Mouse (Mus musculus) intestine, embryonic 15.5 days (tissue): Measurements from ENCODE around the gene BC048562. TPM values are rescaled to one million over a fixed set of nuclear protein-coding genes. Genes with fewer than 3 reads are reported as not detected.
A peak's percentile ranks its signal among the peaks of the same experiment; 100 is the strongest.

Experiments used
- ATAC-seq: fragments of 200-750 bp; cut with Nextera tagmentation; 2 replicates; pipeline ENCODE4 v1.8.0; 2017; ENCODE audit warnings: moderate TSS enrichment, moderate library complexity
- H3K27ac ChIP-seq: fragments of 300-500 bp; sonication (generic); 2 replicates; pipeline ENCODE4 v1.5.1; 2015; ENCODE audit warnings: mild to moderate bottlenecking, inconsistent platforms
- H3K27me3 ChIP-seq: fragments of 300-500 bp; sonication (generic); replicated peaks from 2 replicates; pipeline ENCODE4 v1.6.1; 2015; ENCODE audit warnings: inconsistent platforms
- H3K36me3 ChIP-seq: fragments of 300-500 bp; sonication (generic); 2 replicates; pipeline ENCODE4 v1.6.1; 2015; ENCODE audit warnings: inconsistent platforms
- H3K4me1 ChIP-seq: fragments of 300-500 bp; sonication (generic); replicated peaks from 2 replicates; pipeline ENCODE4 v1.6.1; 2015; ENCODE audit warnings: inconsistent platforms
- H3K4me2 ChIP-seq: fragments of 300-500 bp; sonication (generic); replicated peaks from 2 replicates; pipeline ENCODE4 v1.6.1; 2015; ENCODE audit warnings: mild to moderate bottlenecking, inconsistent platforms
- H3K4me3 ChIP-seq: fragments of 300-500 bp; sonication (generic); replicated peaks from 2 replicates; pipeline ENCODE4 v1.5.1; 2015; ENCODE audit warnings: inconsistent platforms
- H3K9ac ChIP-seq: fragments of 300-500 bp; sonication (generic); 2 replicates; pipeline ENCODE4 v1.6.1; 2015; ENCODE audit warnings: inconsistent platforms
- H3K9me3 ChIP-seq: fragments of 300-500 bp; sonication (generic); 2 replicates; pipeline ENCODE4 v1.6.1; 2016; ENCODE audit warnings: inconsistent platforms
- WGBS: fragments of 180-500 bp; shearing (Covaris S2); methylation state at CpG from one replicate; pipeline ENCODE4 v1.1.7; 2015; 5-methylcytosine and 5-hydroxymethylcytosine counted together
- polyA plus RNA-seq: library from polyadenylated mRNA; unstranded; fragments of >200 nt; fragmentation: Nextera tagmentation; extraction: Ambion mirVana; gene quantifications from 2 replicates; pipeline ENCODE4 v1.2.1, GENCODE M21; 2015

The BC048562 gene
- polyA plus RNA-seq, 1 experiment from 2014 or later: not detected

DNA sequence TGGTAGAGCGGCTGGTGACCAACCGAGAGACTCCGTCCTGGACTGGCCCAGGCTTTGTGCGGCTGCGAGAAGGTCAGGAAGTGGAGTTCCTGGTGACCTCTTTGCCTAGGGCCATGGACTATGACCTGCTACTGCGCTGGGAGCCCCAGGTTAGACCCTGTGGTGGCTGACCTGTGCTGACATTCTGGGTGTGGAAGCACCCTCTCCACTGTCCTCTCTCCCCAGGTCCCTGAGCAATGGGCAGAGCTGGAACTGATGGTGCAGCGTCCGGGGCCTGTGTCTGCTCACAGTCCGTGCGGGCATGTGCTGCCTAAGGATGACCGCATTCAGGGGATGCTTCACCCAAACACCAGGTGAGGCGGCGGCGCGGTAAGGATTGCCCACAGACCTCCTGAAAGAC is 47.7 kb downstream of the BC048562 start:
- Histone ChIP-seq H3K4me2 (no peak overlapping the region), H3K9me3 (no peaks in the 10 kb centered on the region), H3K4me3 (no peak overlapping the region), H3K4me1 (peaks cover 13% of the 10 kb centered on the region), H3K27me3 (no peaks in the 10 kb centered on the region), H3K27ac (no peak overlapping the region), H3K36me3 (peaks cover 56% of the 10 kb centered on the region), H3K9ac (no peak overlapping the region)
- 93% methylated on average over 15 of the region's 15 CpGs for WGBS
- ATAC-seq: no peak

DNA sequence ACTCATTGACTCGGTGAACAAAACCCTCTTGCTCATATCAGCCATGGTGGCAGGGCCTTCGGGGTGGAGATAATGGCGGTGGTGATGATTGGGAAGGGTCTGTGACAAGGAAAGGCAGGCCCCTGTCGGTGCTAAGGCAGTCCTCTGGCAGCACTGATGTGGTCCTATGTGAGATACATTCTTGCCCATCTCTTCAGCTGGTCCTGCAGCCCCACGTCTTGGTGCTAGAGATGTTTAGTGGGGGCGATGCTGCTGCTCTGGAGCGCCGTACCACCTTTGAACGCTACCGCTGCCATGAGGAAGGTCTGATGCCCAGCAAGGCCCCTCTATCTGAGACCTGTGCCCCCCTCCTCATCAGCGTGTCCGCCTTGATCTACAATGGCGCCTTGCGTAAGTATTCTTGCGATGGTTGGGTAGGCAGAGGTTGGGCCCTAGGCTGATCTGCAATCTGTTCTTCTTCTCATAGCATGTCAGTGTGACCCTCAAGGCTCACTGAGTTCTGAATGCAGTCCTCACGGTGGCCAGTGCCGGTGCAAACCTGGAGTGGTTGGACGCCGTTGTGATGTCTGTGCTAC is 49.1 kb downstream of the BC048562 start:
- Histone ChIP-seq H3K27me3 (no peaks in the 10 kb centered on the region), H3K4me2 (no peak overlapping the region), H3K9ac (no peak overlapping the region), H3K4me1 (peaks cover 11% of the 10 kb centered on the region), H3K9me3 (no peaks in the 10 kb centered on the region), H3K27ac (no peak overlapping the region), H3K36me3 (peaks cover 60% of the 10 kb centered on the region), H3K4me3 (no peak overlapping the region)
- 92% methylated on average over 19 of the region's 19 CpGs for WGBS
- ATAC-seq: no peak

DNA sequence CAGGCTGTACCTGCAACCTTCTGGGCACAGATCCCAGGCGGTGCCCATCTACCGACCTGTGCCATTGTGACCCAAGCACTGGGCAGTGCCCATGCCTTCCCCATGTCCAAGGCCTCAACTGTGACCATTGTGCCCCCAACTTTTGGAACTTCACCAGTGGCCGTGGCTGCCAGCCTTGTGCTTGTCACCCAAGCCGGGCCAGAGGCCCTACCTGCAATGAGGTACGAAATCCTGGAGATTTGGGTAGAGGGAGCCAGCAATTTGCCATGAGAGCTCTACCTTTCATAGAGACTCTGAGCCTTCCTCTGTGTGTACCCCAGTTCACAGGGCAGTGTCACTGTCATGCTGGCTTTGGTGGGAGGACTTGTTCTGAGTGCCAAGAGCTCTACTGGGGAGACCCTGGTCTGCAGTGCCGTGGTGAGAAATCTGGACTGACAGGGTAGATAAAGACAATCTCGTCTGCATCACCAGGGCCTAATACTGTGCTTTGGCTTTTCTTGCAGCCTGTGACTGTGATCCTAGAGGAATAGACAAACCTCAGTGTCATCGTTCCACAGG is 50.8 kb downstream of the BC048562 start:
- H3K36me3 ChIP-seq: peaks cover 53% of the 10 kb centered on the region
- no peak overlapping the region for H3K4me3 ChIP-seq
- H3K4me1 ChIP-seq: peaks cover 11% of the 10 kb centered on the region
- ATAC-seq: no peak
- H3K27ac ChIP-seq: no peak overlapping the region
- 94% methylated on average over 8 of the region's 8 CpGs for WGBS
- H3K4me2 ChIP-seq: no peak overlapping the region
- H3K9ac ChIP-seq: no peak overlapping the region
- H3K27me3 ChIP-seq: no peaks in the 10 kb centered on the region
- H3K9me3 ChIP-seq: no peaks in the 10 kb centered on the region

DNA sequence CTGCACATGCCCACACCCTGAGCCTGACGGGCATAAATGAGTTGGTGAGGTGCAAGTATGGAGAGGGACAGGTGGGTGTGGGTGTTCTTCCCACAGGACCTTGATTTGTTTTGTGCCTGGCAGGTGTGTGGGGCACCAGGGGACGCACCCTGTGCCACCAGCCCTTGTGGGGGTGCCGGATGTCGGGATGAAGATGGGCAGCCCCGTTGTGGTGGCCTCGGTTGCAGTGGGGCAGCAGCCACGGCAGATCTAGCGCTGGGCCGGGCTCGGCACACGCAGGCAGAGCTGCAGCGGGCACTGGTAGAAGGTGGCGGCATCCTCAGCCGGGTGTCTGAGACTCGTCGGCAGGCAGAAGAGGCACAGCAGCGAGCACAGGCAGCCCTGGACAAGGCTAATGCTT is 52.1 kb downstream of the BC048562 start:
- ATAC-seq: no peak
- peaks cover 54% of the 10 kb centered on the region for H3K36me3 ChIP-seq
- H3K4me2 ChIP-seq: no peak overlapping the region
- peaks cover 16% of the 10 kb centered on the region for H3K4me1 ChIP-seq
- H3K4me3 ChIP-seq: no peak overlapping the region
- no peak overlapping the region for H3K27ac ChIP-seq
- 92% methylated on average over 17 of the region's 17 CpGs for WGBS
- no peaks in the 10 kb centered on the region for H3K9me3 ChIP-seq
- H3K27me3 ChIP-seq: no peaks in the 10 kb centered on the region
- H3K9ac ChIP-seq: no peak overlapping the region

DNA sequence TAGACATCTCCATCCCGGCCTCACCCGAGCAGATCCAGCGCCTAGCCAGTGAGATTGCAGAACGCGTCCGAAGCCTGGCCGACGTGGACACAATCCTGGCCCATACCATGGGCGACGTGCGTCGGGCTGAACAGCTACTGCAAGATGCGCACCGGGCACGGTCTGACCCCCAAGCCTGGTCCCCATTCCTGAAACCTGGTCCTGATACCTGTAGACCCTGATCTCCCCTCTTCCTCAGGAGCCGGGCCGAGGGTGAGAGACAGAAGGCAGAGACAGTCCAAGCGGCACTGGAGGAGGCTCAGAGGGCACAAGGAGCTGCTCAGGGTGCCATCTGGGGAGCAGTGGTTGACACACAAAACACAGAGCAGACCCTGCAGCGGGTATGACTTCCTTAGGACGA is 52.9 kb downstream of the BC048562 start:
- Histone ChIP-seq H3K36me3 (peaks cover 55% of the 10 kb centered on the region), H3K4me3 (no peak overlapping the region), H3K4me1 (peaks cover 16% of the 10 kb centered on the region), H3K27ac (no peak overlapping the region), H3K4me2 (no peak overlapping the region), H3K9me3 (no peaks in the 10 kb centered on the region), H3K27me3 (no peaks in the 10 kb centered on the region), H3K9ac (no peak overlapping the region)
- 97% methylated on average over 20 of the region's 20 CpGs for WGBS
- ATAC-seq: no peak

DNA sequence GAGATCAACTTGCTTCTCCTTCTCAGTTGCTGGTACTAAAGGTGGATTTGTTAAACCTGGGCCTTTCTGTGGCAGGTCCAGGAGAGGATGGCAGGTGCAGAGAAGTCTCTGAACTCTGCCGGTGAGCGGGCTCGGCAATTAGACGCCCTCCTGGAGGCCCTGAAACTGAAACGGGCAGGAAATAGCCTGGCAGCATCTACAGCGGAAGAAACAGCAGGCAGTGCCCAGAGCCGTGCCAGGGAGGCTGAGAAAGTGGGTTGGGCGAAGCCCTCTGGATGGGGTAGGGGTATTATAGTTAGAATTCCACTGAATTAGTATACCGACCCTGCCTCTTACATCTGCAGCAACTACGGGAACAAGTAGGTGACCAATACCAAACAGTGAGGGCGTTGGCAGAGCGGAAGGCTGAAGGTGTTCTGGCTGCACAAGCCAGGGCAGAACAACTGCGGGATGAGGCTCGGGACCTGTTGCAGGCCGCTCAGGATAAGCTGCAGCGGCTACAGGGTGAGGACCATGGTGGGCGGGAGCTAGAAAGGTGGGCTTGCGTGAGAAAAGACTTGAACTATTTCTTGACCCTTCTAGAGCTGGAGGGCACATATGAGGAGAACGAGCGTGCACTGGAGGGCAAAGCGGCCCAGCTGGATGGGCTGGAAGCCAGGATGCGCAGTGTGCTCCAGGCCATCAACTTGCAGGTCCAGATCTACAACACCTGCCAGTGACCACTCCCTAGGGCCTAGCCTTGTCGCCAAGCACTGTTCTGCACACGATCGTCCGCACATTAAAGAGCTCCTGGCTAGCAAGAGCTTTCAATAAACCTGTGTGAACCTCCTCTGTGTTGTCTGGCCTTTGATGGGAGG is 53.6 kb downstream of the BC048562 start:
- peak overlapping the region; percentile 94 for H3K9ac ChIP-seq

DNA sequence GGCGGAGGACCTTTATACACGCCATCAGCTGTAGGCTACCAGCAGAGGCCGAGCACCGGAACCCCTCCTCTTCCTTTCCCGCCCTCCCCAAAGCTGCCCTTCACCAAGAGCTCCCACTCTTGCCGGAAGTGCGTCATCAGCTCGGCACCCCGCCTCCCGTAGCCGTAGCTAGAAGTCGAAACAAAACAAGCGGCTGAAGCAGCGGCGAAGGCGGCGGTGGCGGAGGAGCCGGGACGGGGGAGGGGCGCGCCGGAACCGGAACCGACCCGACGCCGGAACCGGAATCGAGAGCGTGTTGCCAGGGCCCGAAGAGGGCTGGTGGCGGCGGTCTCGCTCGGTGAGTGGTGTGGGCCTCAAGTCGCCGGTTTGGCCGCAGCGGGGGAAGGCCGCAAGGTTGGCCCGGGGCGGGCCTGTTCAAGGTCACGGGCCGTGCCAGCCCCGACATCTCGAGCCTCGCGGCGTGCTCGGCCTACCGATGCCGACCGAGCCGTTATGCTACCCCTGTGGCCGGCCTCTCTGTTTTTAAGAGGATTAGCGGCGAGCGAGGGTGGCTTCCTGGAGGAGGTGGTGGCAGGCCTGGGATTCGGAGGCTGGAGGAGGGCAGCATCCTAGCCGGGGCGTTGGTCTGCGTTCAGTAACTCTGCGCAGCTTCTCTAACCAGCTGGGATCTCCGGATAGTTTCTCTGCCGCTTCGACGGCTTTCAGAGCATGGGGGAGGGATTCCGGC is 54.4 kb downstream of the BC048562 start, which contains the start of gene Usp19:
Usp19 (plus strand) TSS at position 44 of the 727 bp plus-strand sequence.
- Histone ChIP-seq H3K4me1 (peaks cover 16% of the 10 kb centered on the region), H3K36me3 (peaks cover 61% of the 10 kb centered on the region), H3K4me3 (peak within 1 kb of the TSS; percentile 97), H3K27me3 (no peaks in the 10 kb centered on the region), H3K9me3 (no peaks in the 10 kb centered on the region), H3K9ac (peak within 1 kb of the TSS; percentile 94), H3K4me2 (peak within 1 kb of the TSS; percentile 68), H3K27ac (peak within 1 kb of the TSS; percentile 97)
- peak; percentile 97 for ATAC-seq
- under 1% methylated on average over 69 of the region's 69 CpGs for WGBS

More for the DNA sequence above, 53.6 kb downstream of the BC048562 start:
- Histone ChIP-seq H3K4me2 (peak overlapping the region; percentile 68), H3K4me3 (peak overlapping the region; percentile 97), H3K27ac (peak overlapping the region; percentile 97), H3K27me3 (no peaks in the 10 kb centered on the region), H3K4me1 (peaks cover 16% of the 10 kb centered on the region), H3K9me3 (no peaks in the 10 kb centered on the region), H3K36me3 (peaks cover 60% of the 10 kb centered on the region)
- 64% methylated on average over 26 of the region's 26 CpGs for WGBS
- ATAC-seq: peak; percentile 18

DNA sequence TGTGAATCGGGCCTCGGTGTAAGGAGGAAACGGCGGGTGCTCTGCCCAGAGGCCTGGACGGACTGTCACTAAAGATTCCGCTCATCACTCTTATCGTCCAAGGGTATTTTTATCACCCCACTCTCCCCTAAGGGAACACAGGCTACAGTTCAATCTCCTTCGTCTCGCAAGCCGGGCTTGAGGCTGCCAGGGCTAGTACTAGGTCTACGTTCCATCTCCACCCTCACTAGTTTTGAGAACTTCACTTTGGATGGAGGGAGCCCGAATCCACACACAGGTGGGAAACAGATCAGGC is 55.0 kb downstream of the BC048562 start:
- peaks cover 62% of the 10 kb centered on the region for H3K36me3 ChIP-seq
- H3K4me3 ChIP-seq: peak overlapping the region; percentile 97
- peak overlapping the region; percentile 94 for H3K9ac ChIP-seq
- H3K4me2 ChIP-seq: peak overlapping the region; percentile 68
- H3K27ac ChIP-seq: peak overlapping the region; percentile 97
- 6% methylated on average over 12 of the region's 12 CpGs for WGBS
- ATAC-seq: no peak
- peaks cover 16% of the 10 kb centered on the region for H3K4me1 ChIP-seq
- H3K9me3 ChIP-seq: no peaks in the 10 kb centered on the region
- no peaks in the 10 kb centered on the region for H3K27me3 ChIP-seq

DNA sequence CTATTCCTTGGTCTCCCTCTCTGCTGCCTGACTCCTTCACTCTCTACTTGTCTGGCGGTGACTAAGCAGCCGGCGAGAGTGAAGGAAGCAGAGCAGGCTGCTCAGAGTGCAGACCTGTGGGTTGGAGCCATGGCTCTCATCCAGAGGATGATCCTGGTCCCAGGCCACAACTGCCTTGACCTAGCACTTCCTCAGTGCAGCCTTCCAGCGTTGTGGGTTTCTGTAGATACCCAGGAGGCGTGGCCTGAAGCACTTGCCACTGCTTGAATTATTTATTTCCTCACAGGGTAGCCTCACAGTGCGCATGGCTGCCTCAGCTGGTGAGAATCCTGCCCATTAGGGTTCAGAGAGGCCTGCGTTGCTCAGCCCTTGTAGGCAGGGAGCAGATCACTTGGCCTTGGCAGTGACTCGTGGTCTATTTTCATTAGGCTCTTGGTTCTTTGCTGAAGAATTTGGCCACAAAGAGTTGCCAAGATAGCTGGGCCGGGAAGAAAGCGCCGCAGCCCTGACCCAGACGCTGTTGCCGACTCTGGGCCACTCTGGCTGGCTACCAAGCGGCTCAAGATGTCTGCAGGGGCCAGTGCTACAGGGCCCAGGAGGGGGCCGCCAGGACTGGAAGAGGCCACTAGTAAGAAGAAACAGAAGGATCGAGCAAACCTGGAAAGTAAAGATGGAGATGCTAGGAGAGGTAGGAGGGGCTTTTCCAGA is 55.9 kb downstream of the BC048562 start:
- 78% methylated on average over 16 of the region's 16 CpGs for whole genome bisulfite sequencing
- H3K27me3 ChIP-seq: no peaks in the 10 kb centered on the region
- H3K27ac ChIP-seq: no peak overlapping the region
- H3K9ac ChIP-seq: peak overlapping the region; percentile 94
- no peaks in the 10 kb centered on the region for H3K9me3 ChIP-seq
- peak overlapping the region; percentile 68 for H3K4me2 ChIP-seq
- no peak for ATAC-seq
- peak overlapping the region; percentile 97 for H3K4me3 ChIP-seq
- H3K4me1 ChIP-seq: peaks cover 16% of the 10 kb centered on the region
- H3K36me3 ChIP-seq: peaks cover 63% of the 10 kb centered on the region

DNA sequence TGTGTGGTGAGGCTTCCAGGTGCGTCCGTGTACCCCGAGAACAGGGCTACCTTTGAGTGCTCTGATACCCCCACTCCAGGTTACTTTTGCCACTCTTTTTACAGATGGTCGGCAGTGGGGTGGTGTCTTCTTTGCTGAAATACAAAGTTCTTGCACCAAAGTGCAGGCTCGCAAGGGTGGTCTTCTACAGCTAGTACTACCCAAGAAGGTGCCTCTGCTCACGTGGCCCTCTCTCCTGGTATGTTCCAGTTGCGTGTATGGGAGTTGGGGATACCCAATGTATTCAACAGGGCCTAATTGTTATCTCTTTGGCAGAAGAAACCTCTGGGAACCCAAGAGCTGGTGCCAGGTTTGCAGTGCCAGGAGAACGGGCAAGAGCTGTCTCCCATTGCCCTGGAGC is 57.0 kb downstream of the BC048562 start:
- peaks cover 63% of the 10 kb centered on the region for H3K36me3 ChIP-seq
- WGBS: 96% methylated on average over 8 of the region's 8 CpGs

DNA sequence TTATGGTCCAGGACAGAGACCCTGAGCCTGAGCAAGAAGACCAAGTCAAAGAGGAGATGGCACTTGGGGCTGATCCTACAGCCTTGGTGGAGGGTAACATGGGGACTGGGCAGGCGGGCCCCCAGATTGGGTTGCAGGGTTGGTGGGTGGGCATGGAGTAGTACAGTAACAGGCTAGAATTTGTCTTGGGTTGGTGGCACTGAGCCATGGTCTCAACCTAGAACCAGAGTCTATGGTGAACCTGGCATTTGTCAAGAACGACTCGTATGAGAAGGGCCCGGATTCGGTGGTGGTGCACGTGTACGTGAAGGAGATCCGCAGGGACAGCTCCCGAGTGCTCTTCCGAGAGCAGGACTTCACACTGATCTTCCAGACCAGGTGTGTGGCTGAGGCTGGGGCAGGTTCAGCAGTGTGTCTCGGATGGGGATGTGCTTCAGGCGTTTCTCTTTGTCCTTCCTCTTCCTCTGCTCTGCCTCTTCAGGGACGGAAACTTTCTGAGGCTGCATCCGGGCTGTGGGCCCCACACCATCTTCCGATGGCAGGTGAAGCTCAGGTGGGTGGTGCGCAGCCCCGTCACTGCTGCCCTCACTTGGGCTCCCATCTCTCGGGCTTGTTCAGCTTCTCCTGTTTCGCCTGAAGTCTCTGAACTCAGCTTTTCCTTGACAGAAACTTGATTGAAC is 58.0 kb downstream of the BC048562 start:
- Histone ChIP-seq H3K9ac (no peak overlapping the region), H3K9me3 (no peaks in the 10 kb centered on the region), H3K4me3 (no peak overlapping the region), H3K4me2 (no peak overlapping the region), H3K27ac (no peak overlapping the region), H3K36me3 (peaks cover 64% of the 10 kb centered on the region), H3K4me1 (peaks cover 16% of the 10 kb centered on the region), H3K27me3 (no peaks in the 10 kb centered on the region)
- ATAC-seq: no peak
- WGBS: 93% methylated on average over 19 of the region's 19 CpGs

More for the DNA sequence above, 57.0 kb downstream of the BC048562 start:
- Histone ChIP-seq H3K4me3 (no peak overlapping the region), H3K27ac (no peak overlapping the region), H3K4me1 (peaks cover 16% of the 10 kb centered on the region), H3K9ac (no peak overlapping the region), H3K4me2 (no peak overlapping the region), H3K27me3 (no peaks in the 10 kb centered on the region), H3K9me3 (no peaks in the 10 kb centered on the region)
- ATAC-seq: no peak
